Mouse (Mus musculus) cerebellum, adult 11 months (tissue): ENCODE measurements around the gene Parm1.
A peak's percentile ranks its signal among the peaks of the same experiment; 100 is the strongest.

Experiments used
- DNase-seq: peaks from one replicate; pipeline ENCODE4 v3.0.0; 2022

Parm1 gene

DNA sequence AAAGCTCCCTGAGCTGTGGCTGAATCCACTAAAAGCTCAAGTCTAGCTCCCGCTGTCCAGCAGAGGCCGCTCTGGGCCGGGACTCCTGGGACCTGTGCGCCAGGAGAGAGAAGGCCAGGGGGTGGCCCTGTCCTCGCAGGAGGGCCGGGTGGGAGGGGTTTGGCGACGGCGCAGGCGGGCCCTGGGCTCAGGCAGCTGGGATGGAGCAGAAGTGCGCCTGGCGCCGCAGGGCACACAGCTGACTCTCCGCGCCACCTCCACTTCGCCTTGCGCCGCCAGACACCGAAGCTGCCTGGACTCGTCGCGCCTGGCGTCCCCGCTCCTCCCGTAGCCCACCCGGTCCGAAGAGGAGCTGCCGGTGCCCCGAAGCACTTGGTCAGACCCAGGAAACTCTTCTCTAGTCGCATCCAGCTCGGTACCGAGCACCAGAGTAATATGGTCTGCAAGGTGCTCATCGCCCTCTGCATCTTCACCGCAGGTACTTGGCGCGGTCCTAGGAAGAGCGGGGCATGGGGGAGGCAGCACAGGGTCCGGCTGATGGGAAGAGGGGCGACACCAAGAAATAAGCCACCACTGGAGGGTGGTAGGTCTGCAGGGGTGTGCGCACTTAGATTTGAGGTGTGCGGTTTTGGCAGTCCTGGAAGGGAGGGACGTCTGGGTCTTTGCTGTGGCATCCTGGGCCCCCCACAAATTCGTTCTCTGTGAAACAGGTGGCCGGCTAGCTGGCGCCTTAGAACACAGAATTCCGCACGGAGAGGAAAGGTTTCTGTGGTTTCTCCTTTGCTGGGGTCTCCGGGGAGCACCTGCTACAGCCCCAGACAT lies at the start of gene Parm1:
Gene Parm1 (plus strand): TSS at position 136 of the 822 bp plus-strand sequence.
- peak; percentile 21 for DNase-seq

GRCm38 (mm10) chr5:91475241-91475640 lies 42.2 kb upstream of the Parm1 start:
- DNase-seq = no peak

DNA sequence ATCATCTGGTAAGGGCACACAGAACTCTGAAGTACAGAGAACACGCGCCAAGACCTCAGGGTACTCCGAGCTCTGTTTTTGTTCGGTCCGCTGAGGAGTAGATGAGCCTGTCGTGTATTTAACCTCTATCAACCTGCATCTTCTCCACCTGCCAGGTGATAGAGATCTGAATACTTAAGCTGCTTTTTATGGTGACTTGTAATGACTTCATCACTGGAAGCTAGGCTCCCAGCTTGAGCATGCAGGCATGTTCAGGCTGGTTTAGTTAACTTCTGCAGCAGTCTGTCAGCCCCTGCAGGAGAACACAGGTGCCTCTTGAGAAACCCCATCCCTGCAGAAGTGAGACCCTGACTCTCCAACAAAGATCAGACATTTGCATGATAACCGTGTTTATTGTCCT lies 40.6 kb upstream of the Parm1 start:
- no peak for DNase-seq

- no peak for DNase-seq
Observed at GRCm38 (mm10) chr5:91478673-91479072, 38.7 kb upstream of the Parm1 start.

GRCm38 (mm10) chr5:91480129-91480528 lies 37.3 kb upstream of the Parm1 start:
- no peak for DNase-seq

DNA sequence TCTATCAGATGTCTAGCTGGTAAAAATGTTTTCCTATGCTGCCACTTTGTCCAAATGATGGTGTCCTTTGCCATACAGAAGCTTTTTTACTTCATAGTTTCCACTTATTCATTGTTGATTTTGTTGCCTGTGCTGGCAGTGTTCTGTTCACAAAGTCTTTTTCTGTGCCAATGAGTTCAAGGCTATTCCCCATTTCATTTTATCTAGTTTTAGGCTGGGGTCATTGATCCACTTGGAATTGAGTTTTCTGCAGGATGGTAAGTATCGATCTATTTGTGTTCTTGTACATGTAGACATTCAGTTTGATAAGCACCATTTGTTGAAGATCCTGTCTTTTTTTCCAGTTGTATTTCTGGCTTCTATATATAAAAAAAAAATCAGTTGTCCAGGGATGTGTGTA lies 33.1 kb upstream of the Parm1 start:
- no peak for DNase-seq

DNA sequence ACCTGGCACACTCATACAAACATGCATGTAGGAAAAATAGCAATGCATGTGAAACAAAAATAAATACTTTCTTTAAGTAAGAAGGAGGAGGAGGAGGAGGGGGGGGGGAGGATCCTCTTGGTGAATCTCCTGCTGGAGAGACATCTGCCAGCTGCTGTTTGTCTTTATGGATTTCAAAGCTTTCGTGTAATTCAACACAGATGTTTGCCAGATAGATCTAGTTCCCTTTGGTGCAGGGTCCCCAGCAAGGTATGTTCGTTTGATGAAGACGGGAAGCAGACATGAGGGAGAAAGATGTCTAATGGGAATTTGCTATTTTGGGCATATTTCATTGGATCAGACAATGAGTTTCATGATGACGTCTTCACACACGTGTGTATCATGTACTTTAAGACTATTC lies 23.0 kb upstream of the Parm1 start:
- no peak for DNase-seq

GRCm38 (mm10) chr5:91501361-91501760 lies 16.1 kb upstream of the Parm1 start:
- no peak for DNase-seq

- DNase-seq = no peak
Observed at GRCm38 (mm10) chr5:91502366-91502765, 15.0 kb upstream of the Parm1 start.

- no peak for DNase-seq
Observed at GRCm38 (mm10) chr5:91504320-91504922, 13.0 kb upstream of the Parm1 start.

DNA sequence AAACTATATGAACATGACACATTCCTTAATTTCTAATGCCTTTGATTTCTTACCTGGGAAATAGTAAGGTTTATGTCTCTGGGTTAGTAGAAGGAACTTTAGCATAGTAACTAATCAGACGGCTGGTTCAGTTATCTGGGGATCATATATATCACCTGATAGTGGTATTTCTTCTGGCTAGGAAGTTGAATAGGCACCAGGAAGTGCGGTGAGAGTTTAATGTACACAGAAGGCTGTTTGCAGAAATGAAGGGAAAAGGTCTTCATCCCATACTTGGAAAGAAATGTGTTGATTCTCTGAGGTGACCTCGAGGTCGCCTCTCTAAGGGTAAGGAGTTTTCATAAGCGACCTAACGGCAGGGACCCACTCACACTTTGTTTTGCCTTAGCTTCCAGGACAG lies 338 bp upstream of the Parm1 start:
- DNase-seq = no peak

DNA sequence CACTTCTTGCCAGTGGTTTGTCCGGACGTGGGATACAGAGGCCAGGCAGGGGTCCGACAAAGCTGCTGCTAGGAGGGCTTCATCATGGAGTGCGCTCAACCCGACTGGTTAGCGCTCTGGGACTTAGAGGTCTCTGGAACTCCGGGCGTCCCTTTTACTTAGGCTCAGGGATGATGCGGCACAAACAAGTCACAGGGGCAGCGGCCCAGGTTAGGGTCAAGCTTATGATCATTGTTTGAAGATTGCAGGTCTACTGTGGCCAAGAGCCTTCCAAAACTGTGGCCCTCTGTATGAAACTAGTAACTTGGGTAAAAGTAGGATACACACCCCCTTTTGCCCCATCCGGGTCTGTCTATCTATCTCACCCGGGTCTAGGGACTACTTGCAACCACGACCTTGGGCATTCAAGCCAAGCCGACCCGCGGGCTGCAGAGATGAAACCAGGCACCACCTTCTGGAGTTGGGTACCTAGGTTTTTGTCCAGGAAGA lies 931 bp downstream of the Parm1 start:
- no peak for DNase-seq

- DNase-seq = no peak
Observed at GRCm38 (mm10) chr5:91518946-91519345, 1.5 kb downstream of the Parm1 start.

DNA sequence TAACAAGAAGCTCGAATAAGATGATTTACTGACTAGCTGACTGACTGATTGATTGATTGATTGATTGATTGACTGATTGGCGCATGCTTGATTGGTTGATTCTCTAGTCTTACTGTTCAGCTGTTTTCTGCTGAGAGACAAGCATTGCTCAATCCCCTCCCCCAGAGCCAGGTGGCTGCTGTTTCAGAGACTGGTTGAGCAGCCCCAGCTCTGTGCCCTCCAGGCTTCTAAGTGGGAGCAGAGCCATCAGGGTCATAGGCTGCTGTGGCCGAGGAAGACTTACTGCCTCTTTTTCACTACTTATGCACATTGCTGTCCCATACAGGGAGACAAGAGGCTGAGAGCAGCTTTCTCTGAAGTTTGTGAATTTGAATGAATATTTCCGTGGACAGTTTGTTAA lies 2.1 kb downstream of the Parm1 start:
- no peak for DNase-seq

GRCm38 (mm10) chr5:91532748-91533496 lies 15.5 kb downstream of the Parm1 start:
- DNase-seq = no peak

DNA sequence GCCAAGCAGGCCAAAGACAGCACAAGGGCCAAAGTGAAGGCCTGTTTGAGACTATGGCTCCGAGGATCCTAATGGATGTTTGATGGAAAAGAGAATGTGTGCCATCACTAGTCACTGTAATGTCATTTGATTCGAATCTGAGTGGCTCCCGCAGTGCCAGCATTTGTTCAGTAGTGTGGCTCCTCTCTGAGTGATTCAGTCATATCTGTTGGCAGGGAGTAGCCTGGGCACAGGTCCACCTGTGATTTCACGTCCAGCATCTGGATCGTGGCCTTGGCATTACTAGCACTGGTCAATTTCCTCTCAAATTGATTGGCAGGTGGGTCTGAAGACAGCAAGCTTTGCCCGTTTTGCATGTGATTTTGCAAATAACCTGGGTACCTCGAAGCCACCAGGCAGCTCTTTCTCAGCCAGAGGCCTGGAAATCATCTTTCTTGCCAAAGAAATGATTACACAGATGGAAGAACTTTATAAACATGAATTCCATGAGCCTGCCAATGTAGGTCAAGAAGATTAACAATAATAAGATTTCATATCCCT lies 41.7 kb downstream of the Parm1 start:
- peak; percentile 7 for DNase-seq

GRCm38 (mm10) chr5:91559711-91560110 lies 42.3 kb downstream of the Parm1 start:
- no peak for DNase-seq

GRCm38 (mm10) chr5:91561394-91561793 lies 44.0 kb downstream of the Parm1 start:
- DNase-seq = no peak

DNA sequence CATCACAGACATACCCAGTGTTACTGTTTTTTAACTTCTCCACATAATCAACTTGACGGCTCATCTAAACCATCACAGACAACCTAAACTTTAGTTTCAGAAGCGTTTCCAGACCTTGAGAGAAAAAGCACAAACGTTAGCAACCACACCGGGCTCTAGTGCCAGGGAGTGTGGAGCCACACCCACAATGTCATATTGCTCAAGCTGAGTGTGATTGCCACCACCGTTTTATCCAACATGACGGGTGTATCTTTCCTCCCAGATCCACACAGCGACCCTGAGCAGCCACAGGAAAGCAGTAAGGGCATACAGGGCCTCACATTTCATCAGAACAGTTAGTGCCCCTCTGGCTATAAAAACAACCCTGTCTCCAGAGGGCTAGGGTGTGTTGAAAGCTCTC lies 45.1 kb downstream of the Parm1 start:
- no peak for DNase-seq

- no peak for DNase-seq
Observed at GRCm38 (mm10) chr5:91564054-91564453, 46.6 kb downstream of the Parm1 start.

DNA sequence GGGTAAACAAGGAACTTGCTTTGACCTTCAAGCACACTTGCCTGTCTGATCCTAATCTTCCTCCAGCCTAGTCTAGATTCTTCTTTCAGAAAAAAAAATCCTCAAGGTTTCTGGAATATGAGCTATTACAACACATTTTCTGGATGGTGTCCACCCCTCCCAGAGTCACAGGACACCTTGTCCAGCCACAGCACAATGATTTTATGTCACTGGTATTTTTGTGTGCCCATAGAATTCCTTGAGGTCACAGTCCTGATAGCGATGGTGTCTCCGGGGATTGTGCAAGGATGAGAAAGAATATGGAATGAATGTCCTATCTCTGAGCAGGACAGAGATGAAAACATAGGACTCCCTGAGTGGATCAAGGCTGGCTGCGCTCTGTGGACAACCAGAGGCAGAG lies 48.0 kb downstream of the Parm1 start:
- no peak for DNase-seq

DNA sequence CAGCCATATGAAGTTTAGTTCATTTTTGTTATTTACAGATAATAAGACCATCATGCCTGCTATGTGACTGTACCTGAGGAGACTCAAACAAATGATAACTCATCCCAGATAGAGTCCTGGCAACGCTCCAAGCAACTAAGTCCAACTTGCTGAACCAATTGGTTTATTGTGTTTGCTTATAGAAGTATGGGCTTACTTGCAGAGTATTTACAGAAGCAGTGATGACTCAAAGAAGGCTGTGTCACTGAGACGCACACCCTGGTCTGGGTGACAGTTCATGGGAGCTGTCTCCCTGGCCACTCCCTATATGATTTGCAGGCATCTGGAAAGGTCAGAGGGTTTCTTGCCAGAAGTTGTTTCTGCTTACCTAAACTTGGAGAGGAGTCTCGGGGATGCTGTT lies 49.2 kb downstream of the Parm1 start:
- no peak for DNase-seq

DNA sequence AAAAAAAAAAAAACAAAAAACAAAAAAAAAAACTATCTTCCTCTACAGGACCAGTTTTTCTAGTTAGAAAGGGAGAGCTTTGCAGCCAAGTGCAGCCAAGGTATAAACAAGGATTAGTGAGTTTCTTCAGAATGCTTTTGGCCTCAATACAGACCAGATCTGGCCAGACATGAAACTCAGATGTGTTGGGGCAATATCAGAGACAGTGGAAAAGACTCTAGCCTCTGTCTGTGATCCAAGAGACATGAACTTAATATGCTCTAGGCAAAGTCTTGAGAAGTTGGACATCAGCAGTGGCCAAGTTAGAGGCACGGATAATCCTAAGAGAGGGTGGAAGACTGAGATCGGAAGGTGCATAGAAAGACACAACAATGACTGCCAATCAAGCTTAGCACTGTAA lies 56.8 kb downstream of the Parm1 start:
- DNase-seq = no peak

- DNase-seq = no peak
Observed at GRCm38 (mm10) chr5:91578924-91579323, 61.5 kb downstream of the Parm1 start.
